Mouse (Mus musculus) spleen, postnatal 4 days (tissue): Measurements from ENCODE around the gene Pctp.

Source experiments
- DNase-seq, 2 experiments: peaks; one replicate each; pipeline ENCODE4 v3.0.0; 2022; ENCODE audit warnings: low spot score in 2 of 2

Gene Pctp

GRCm38 (mm10) chr11:89978353-89978831 lies 24.3 kb downstream of the Pctp start:
- DNase-seq, result peak in 1 of 2 experiments; percentile 46

GRCm38 (mm10) chr11:89977746-89978352 lies 24.8 kb downstream of the Pctp start:
- DNase-seq, result peak in 1 of 2 experiments; percentile 28

- peak in 1 of 2 experiments; percentile 55 for DNase-seq
Observed at GRCm38 (mm10) chr11:89976361-89976760, 26.3 kb downstream of the Pctp start.

- DNase-seq, result peak in 1 of 2 experiments; percentile 4
Observed at GRCm38 (mm10) chr11:89971296-89971695, 31.4 kb downstream of the Pctp start.

GRCm38 (mm10) chr11:89970726-89971125 lies 32.0 kb downstream of the Pctp start:
- no peak for DNase-seq

GRCm38 (mm10) chr11:89969131-89969530 lies 33.6 kb downstream of the Pctp start:
- peak in 1 of 2 experiments; percentile 13 for DNase-seq

GRCm38 (mm10) chr11:89950691-89951270 lies 51.9 kb downstream of the Pctp start:
- DNase-seq, result no peak

- DNase-seq, result no peak
Observed at GRCm38 (mm10) chr11:89947806-89948205, 54.9 kb downstream of the Pctp start.

- DNase-seq, result no peak
Observed at GRCm38 (mm10) chr11:89945159-89945558, 57.5 kb downstream of the Pctp start.

GRCm38 (mm10) chr11:89937241-89937640 lies 65.5 kb downstream of the Pctp start:
- DNase-seq, result no peak
